Comparison of ENCODE assay signal across 15 mouse cellular contexts in genomic region chr10:41480938-41481880, GRCm38 (mm10). TPM values are rescaled to one million over a fixed set of nuclear protein-coding genes. Genes with fewer than 3 reads are reported as not detected.
DNase-seq lines count a peak whose midpoint lies in the region; ATAC-seq and TF ChIP-seq lines count a peak whose summit lies in the region.
"Had no signal": no experiment of that assay in that cellular context is flagged by ENCODE, and none has a peak within 500 bp of the region (broad histone marks: within the 10 kb centered on the region; RNA-seq: fewer than 3 reads in every experiment).

No protein-coding gene starts in this region.

- 0 out of 2 replicates have a peak overlapping the region, but pooled peaks have one; percentile 7 for H3K4me2 ChIP-seq in lung, embryonic 14.5 days
- peak overlapping the region; percentile 51 for H3K4me2 ChIP-seq in liver, embryonic 11.5 days
- no peak overlapping the region for H3K4me2 ChIP-seq in forebrain, postnatal 0 days (ENCODE audit: low read depth)
- H3K4me2 ChIP-seq: limb, embryonic 12.5 days; midbrain, embryonic 11.5 days had no signal

- no peaks in the 10 kb centered on the region for H3K9me3 ChIP-seq in lung, embryonic 14.5 days (ENCODE audit: low read depth, low read length)
- H3K9me3 ChIP-seq in liver, embryonic 11.5 days (ENCODE audit: control insufficient read depth, low read length), result no peaks in the 10 kb centered on the region
- H3K9me3 ChIP-seq in forebrain, postnatal 0 days (ENCODE audit: low read length), result no peaks in the 10 kb centered on the region
- H3K9me3 ChIP-seq: limb, embryonic 12.5 days had no signal

- peak; percentile 21 for DNase-seq in cerebellum, adult 9-11 months
- DNase-seq in cerebellum, adult 11-12 months, result no peak
- peak; percentile 21 for DNase-seq in lung, embryonic 14.5 days
- no peak for DNase-seq in lung, adult 2 months
- DNase-seq in liver, embryonic 11.5 days (ENCODE audit: low spot score), result peak; percentile 56
- no peak for DNase-seq in forebrain, postnatal 0 days
- no peak for DNase-seq in retina, postnatal 1 day
- DNase-seq: gastrocnemius, postnatal 25 days; kidney, postnatal 36 days; lung, postnatal 14 days had no signal

- H3K27ac ChIP-seq in lung, embryonic 14.5 days (ENCODE audit: low read depth), result no peak overlapping the region
- H3K27ac ChIP-seq in liver, embryonic 11.5 days (ENCODE audit: low read depth, low read length), result no peak overlapping the region
- H3K27ac ChIP-seq in forebrain, postnatal 0 days (ENCODE audit: low read depth, low read length), result no peak overlapping the region
- H3K27ac ChIP-seq: limb, embryonic 12.5 days had no signal

- H3K4me3 ChIP-seq in lung, embryonic 14.5 days (ENCODE audit: low read depth, low read length), result no peak overlapping the region
- no peak overlapping the region for H3K4me3 ChIP-seq in lung, adult 2 months (replicated peaks; ENCODE audit: extremely low read depth, low read depth, low read length)
- H3K4me3 ChIP-seq in liver, embryonic 11.5 days (ENCODE audit: low read depth, low read length), result no peak overlapping the region
- no peak overlapping the region for H3K4me3 ChIP-seq in forebrain, postnatal 0 days (ENCODE audit: low read depth, low read length)
- H3K4me3 ChIP-seq: limb, embryonic 12.5 days; myocyte had no signal

- WGBS in lung, embryonic 14.5 days, result 57% methylated on average over 33 of the region's 33 CpGs
- WGBS in lung, adult 2 months, result 73% methylated on average over 33 of the region's 33 CpGs
- 49% methylated on average over 33 of the region's 33 CpGs for WGBS in liver, embryonic 11.5 days
- 78% methylated on average over 33 of the region's 33 CpGs for WGBS in forebrain, postnatal 0 days

- no peak for TF ChIP-seq CTCF in lung, embryonic 14.5 days (IDR thresholded peaks at IDR 0.05; ENCODE audit: low read depth)
- TF ChIP-seq CTCF in lung, adult 2 months (IDR thresholded peaks at IDR 0.05; ENCODE audit: insufficient read depth, low read length), result no peak
- no peak for TF ChIP-seq CTCF in forebrain, postnatal 0 days (IDR thresholded peaks at IDR 0.05; ENCODE audit: low read depth)

- H3K27me3 ChIP-seq in lung, embryonic 14.5 days (ENCODE audit: insufficient read depth, low read length), result no peaks in the 10 kb centered on the region
- H3K27me3 ChIP-seq in liver, embryonic 11.5 days (replicated peaks; ENCODE audit: control insufficient read depth, insufficient read depth, low read length), result no peaks in the 10 kb centered on the region
- H3K27me3 ChIP-seq in forebrain, postnatal 0 days (ENCODE audit: insufficient read depth, low read length), result no peaks in the 10 kb centered on the region
- H3K27me3 ChIP-seq: limb, embryonic 12.5 days had no signal

- no peak overlapping the region for H3K9ac ChIP-seq in lung, embryonic 14.5 days
- no peak overlapping the region for H3K9ac ChIP-seq in liver, embryonic 11.5 days (ENCODE audit: low read depth, low read length)
- no peak overlapping the region for H3K9ac ChIP-seq in forebrain, postnatal 0 days
- H3K9ac ChIP-seq: limb, embryonic 12.5 days had no signal

- H3K4me1 ChIP-seq in lung, embryonic 14.5 days (ENCODE audit: insufficient read depth), result peaks cover 4% of the 10 kb centered on the region; the same call in 1 of the 2 replicates
- peaks cover 5% of the 10 kb centered on the region; the same call in 1 of the 2 replicates for H3K4me1 ChIP-seq in lung, adult 2 months (ENCODE audit: control insufficient read depth, insufficient read depth, low read length)
- H3K4me1 ChIP-seq in liver, embryonic 11.5 days (replicated peaks; ENCODE audit: control insufficient read depth, insufficient read depth, low read length), result peaks cover 25% of the 10 kb centered on the region
- peaks cover 8% of the 10 kb centered on the region for H3K4me1 ChIP-seq in forebrain, postnatal 0 days (ENCODE audit: insufficient read depth)

- no peak for ATAC-seq in lung, embryonic 14.5 days (ENCODE audit: insufficient read depth)
- peak; percentile 78 for ATAC-seq in liver, embryonic 11.5 days (replicated peaks; ENCODE audit: low FRiP score)
- ATAC-seq in inflammation-experienced regulatory T-cells, adult 6 months, result no peak
- no peak for ATAC-seq in forebrain, postnatal 0 days
- ATAC-seq: intestine, postnatal 0 days had no signal

- no peak for TF ChIP-seq POLR2A in lung, adult 2 months (IDR thresholded peaks at IDR 0.05; ENCODE audit: borderline replicate concordance, extremely low read depth, low read depth, low read length)

- H3K36me3 ChIP-seq in lung, embryonic 14.5 days (ENCODE audit: insufficient read depth), result peaks cover 72% of the 10 kb centered on the region
- H3K36me3 ChIP-seq in liver, embryonic 11.5 days (ENCODE audit: control insufficient read depth, insufficient read depth, low read length), result peaks cover 18% of the 10 kb centered on the region; the same call in 1 of the 2 replicates
- peaks cover 45% of the 10 kb centered on the region for H3K36me3 ChIP-seq in forebrain, postnatal 0 days (ENCODE audit: insufficient read depth)

RNA-seq across cellular contexts. Expression of gene Mical1, which starts 5.1 kb away (rescaled TPM):
- polyA plus RNA-seq in lung, embryonic 14.5 days (2014; fragmentation: Nextera tagmentation; extraction: Ambion mirVana), result 75.1 and 78.7 TPM in 2 replicates
- polyA plus RNA-seq in lung, adult 2 months (2012; rRNA removed), result 56.3 and 70.7 TPM in 2 replicates
- polyA plus RNA-seq in liver, embryonic 11.5 days (2014; fragmentation: Nextera tagmentation; extraction: Ambion mirVana), result 19.3 and 19.8 TPM in 2 replicates
- 100 to 1,000 TPM in 2 of 3 experiments, 10 to 100 TPM in 1; 84.9 to 115 (median 101) TPM for polyA plus RNA-seq in inflammation-experienced regulatory T-cells, adult 6 months (2017; shearing (Covaris generic))
- total RNA-seq in forebrain, postnatal 0 days (2014; rRNA removed), result 37.2 and 40.0 TPM in 2 replicates
- polyA plus RNA-seq in forebrain, postnatal 0 days (2015; fragmentation: Nextera tagmentation; extraction: Ambion mirVana), result 29.8 and 32.1 TPM in 2 replicates

RNA-seq across cellular contexts. Expression of gene Smpd2, which starts 9.0 kb away (rescaled TPM):
- polyA plus RNA-seq in lung, embryonic 14.5 days (2014; fragmentation: Nextera tagmentation; extraction: Ambion mirVana), result 61.4 and 62.4 TPM in 2 replicates
- polyA plus RNA-seq in lung, adult 2 months (2012; rRNA removed), result 67.9 and 72.7 TPM in 2 replicates
- 21.8 and 25.3 TPM in 2 replicates for polyA plus RNA-seq in liver, embryonic 11.5 days (2014; fragmentation: Nextera tagmentation; extraction: Ambion mirVana)
- polyA plus RNA-seq in inflammation-experienced regulatory T-cells, adult 6 months (2017; shearing (Covaris generic)), result 10 to 100 TPM; 19.3 to 29.5 (median 27.7) TPM
- total RNA-seq in forebrain, postnatal 0 days (2014; rRNA removed), result 27.7 and 42.9 TPM in 2 replicates
- polyA plus RNA-seq in forebrain, postnatal 0 days (2015; fragmentation: Nextera tagmentation; extraction: Ambion mirVana), result 37.1 and 43.9 TPM in 2 replicates

RNA-seq across cellular contexts. Expression of gene Ppil6, which starts 9.0 kb away (rescaled TPM):
- polyA plus RNA-seq in lung, embryonic 14.5 days (2014; fragmentation: Nextera tagmentation; extraction: Ambion mirVana), result 0.73 and 1.2 TPM in 2 replicates
- 2.4 and 4.2 TPM in 2 replicates for polyA plus RNA-seq in lung, adult 2 months (2012; rRNA removed)
- polyA plus RNA-seq in liver, embryonic 11.5 days (2014; fragmentation: Nextera tagmentation; extraction: Ambion mirVana), result 0.25 TPM in 1 of 2 replicates, not detected in the other
- polyA plus RNA-seq in inflammation-experienced regulatory T-cells, adult 6 months (2017; shearing (Covaris generic)), result not detected
- 0.81 and 1.9 TPM in 2 replicates for total RNA-seq in forebrain, postnatal 0 days (2014; rRNA removed)
- 4.7 and 8.7 TPM in 2 replicates for polyA plus RNA-seq in forebrain, postnatal 0 days (2015; fragmentation: Nextera tagmentation; extraction: Ambion mirVana)
- total RNA-seq: gastrocnemius, postnatal 25 days had no signal

RNA-seq across cellular contexts. Expression of gene Zbtb24, which starts 31.0 kb away (rescaled TPM):
- 17.1 and 19.2 TPM in 2 replicates for polyA plus RNA-seq in lung, embryonic 14.5 days (2014; fragmentation: Nextera tagmentation; extraction: Ambion mirVana)
- 13.1 and 14.5 TPM in 2 replicates for polyA plus RNA-seq in lung, adult 2 months (2012; rRNA removed)
- polyA plus RNA-seq in liver, embryonic 11.5 days (2014; fragmentation: Nextera tagmentation; extraction: Ambion mirVana), result 10.8 and 11.5 TPM in 2 replicates
- polyA plus RNA-seq in inflammation-experienced regulatory T-cells, adult 6 months (2017; shearing (Covaris generic)), result 10 to 100 TPM; 21.3 to 33.2 (median 29.7) TPM
- 20.7 and 29.9 TPM in 2 replicates for total RNA-seq in forebrain, postnatal 0 days (2014; rRNA removed)
- 13.2 and 15.5 TPM in 2 replicates for polyA plus RNA-seq in forebrain, postnatal 0 days (2015; fragmentation: Nextera tagmentation; extraction: Ambion mirVana)

RNA-seq across cellular contexts. Expression of gene Cd164, which starts 38.0 kb away (rescaled TPM):
- polyA plus RNA-seq in lung, embryonic 14.5 days (2014; fragmentation: Nextera tagmentation; extraction: Ambion mirVana), result 196 and 208 TPM in 2 replicates
- polyA plus RNA-seq in lung, adult 2 months (2012; rRNA removed), result 93.4 and 131 TPM in 2 replicates
- polyA plus RNA-seq in liver, embryonic 11.5 days (2014; fragmentation: Nextera tagmentation; extraction: Ambion mirVana), result 122 and 142 TPM in 2 replicates
- 100 to 1,000 TPM; 202 to 255 (median 243) TPM for polyA plus RNA-seq in inflammation-experienced regulatory T-cells, adult 6 months (2017; shearing (Covaris generic))
- 23.1 and 32.3 TPM in 2 replicates for total RNA-seq in forebrain, postnatal 0 days (2014; rRNA removed)
- 40.5 and 48.8 TPM in 2 replicates for polyA plus RNA-seq in forebrain, postnatal 0 days (2015; fragmentation: Nextera tagmentation; extraction: Ambion mirVana)

Comparison
In these comparisons a context has a peak if more than half of its experiments do, and no peak if none do; other contexts are left out.
1. DNase-seq: peak in cerebellum, adult 9-11 months (single experiment), lung, embryonic 14.5 days (single experiment) and liver, embryonic 11.5 days (single experiment); none in cerebellum, adult 11-12 months (single experiment), lung, adult 2 months (single experiment), forebrain, postnatal 0 days (single experiment) and retina, postnatal 1 day (single experiment).